Mouse (Mus musculus): Measurements from ENCODE around the gene Plvap.

Gene Plvap

DNA sequence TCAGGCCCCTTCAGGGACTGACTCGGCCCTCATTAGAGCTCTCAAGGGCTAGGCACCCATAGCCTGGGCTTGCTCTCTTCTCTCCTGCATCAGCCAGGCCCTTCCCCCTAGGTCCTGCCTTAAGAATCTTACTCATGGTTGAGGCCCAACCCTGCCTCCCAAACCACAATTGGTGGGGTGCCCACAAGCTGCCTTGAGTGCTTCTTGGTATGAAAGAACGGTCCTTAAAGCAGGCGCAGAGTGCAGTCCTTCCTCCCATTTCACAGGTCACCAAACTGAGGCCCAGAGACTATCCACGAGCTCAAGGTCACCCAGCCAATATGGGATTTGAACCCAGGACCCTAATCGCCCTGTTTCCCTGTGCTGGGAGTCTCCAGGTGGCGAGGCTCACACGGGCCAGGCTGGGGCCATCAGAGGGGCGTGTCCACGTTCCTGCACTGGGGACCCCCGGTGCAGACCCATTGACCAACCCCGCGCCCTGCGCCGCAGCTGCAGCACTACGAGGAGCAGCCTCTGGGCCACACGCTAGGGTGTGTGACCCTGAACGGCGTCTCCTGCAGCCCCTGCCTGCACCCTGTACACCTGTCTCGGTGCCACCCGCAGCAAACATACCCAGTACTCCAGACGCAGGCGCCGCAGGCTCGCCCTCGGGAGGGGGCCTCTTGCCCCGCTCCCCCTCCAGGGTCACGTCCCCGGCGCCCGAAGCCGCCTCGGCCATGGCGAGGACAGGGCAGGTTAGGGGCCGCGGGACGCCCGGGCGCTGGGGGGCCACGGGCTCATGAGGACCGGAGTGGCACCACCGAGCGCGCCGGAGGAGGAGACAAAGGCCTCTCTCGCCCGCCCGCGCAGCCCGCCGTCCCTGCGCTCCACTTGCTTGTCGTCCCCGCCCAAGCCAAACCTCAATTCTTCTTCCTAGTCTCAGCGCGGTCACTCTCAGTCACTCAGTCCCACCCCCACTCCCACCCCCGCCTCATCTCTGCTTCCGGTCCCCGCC lies 26.1 kb downstream of the Plvap start, which contains the start of gene Ano8:
Gene Ano8 (minus strand): TSS at position 822 of the 994 bp plus-strand sequence.
- DNase-seq: peak; percentile 90

DNA sequence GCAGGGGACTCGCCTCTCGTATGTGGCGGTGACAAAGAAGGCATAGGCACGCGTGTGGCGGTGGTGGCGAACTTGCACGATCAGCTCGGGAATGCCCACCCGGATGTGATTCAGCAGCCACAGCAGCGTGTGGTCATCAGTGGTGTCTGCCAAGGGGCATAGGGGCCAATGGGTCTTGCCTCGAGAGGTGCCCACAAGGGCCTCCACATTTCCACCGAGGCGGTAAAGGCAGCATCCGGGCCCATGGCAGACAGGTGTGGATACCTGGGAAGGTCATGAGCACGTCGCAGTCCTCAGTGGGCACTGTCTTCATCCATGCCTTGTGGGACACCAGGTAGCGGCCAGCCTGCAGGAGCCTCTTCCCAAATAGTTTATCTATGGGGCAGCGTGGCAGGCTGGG lies 26.8 kb downstream of the Plvap start:
- no peak for DNase-seq

DNA sequence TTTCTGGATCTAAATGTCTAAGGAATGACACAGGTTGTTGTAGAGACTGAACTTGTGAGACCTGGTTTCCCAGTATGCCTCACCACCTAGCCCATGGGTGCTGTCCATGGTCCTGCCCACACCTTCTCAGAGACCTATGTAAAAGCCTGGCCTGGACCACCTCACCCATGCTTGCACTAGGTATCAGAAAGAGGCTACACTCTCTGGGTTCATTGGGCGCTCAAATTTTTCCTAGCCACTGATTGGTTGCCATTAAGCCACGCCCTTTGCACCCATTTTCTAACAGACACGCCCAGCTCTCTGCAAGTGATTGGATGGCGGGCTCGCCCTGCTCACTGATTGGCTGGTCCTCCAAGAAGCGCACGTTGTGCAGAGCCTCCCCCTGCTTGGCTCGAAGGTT lies 27.6 kb downstream of the Plvap start:
- DNase-seq: peak; percentile 73

DNA sequence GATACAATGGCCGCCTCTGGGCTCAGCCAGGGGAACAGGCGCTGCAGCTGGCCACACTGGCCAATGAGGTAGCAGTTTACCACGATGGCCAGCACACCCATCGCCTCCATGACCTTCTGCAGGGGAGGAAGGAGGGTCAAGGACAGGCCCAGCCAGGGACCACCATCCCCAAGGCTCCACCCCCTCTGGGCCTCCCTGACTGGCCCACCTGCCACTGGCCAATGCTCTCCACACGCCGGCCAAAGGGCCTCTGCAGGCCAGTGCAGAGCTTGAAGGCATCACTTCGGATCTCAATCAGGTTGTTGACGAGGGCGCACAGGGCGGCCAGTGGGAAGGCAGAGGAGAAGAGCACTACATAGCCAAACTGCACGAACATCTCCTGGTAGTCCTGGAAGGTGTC lies 32.6 kb downstream of the Plvap start:
- DNase-seq: no peak

DNA sequence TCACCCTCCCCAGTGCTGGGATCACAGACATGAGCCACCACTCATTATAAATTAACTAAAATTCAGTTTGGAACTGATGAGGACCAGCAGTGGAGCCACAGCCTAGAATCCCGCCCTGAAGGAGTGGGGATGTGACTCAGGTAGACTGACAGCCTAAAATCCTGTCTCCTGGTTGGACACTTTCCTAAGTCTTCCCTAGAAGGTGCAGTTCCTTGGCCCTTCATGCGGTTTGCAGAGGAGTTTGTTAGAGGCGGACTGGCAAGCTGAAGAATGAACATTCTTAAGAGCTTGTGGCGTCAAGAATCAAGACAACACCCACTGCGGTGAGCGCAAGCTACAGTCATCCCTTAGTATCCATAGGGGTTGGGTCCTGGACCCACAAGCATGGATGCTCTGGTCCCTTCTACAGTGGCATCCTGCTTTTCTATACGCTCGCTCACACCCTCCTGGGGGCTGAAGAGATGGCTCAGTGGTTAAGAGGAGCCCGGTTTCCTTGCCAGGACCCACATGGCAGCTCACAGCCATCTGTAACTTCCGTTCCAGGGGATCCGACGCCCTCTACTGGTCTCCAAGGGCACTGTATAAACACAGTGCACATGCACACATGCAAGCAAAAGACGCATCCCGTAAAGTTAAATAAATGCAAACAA lies 34.2 kb downstream of the Plvap start:
- no peak for DNase-seq

DNA sequence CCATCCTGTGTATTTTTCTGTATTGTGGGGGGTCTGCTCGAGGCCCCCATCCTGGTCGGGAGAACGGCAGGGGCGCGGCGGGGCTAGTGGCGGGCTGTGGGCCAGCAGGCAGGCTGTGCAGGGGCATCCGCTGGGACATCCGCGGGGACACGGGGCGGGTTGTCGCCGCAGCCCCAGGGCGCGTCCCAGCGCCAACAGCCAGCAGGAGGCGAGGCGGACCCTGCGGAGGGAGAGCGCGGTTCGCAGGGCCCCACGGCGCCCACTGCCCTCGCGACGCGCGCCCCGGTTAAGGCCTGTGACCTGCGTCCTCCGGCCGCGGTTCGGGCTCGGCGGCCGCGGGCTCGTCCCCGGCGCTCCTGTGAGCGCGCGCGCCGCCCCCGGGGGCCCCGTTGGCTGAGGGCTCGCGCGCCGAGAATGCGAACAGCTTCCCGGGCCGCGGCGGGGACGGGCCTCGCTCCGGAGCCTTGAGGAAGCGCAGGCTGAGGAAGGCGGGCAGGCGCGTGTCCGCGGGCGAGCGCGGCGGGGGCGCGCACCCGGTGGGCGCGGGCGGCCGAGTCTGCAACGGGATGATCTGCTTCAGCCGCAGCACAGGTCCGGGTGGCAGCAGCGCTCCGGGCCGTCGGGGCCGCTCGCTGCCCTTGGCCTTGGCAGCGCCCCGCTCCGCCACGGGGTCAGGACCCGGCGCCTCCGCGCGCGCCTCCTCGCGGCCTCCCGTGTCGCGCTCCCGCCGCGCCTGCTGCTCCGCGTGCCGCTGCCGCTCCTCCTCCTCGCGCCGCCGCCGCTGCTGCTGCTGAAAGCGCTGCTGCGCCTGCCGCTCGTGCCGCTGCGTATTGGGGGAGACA lies 35.2 kb downstream of the Plvap start:
- peak; percentile 90 for DNase-seq

DNA sequence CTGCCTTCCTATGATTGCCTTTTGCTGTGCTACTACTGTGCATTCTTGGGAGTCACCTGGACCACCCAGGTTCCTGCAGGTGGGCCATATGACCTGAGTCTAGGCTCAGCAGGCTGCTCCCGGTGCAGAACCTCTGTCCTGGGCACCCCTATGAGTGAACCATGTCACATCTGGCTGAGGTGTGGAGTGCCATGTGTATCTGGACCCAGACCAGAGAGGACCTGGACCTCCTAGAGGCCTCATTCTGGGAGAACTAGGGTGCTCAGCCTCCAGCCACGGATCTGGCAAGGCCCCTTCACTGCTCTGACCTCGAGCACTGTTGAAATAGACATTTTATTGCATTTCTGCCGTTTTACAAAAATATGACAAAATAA lies 35.9 kb downstream of the Plvap start:
- no peak for DNase-seq

DNA sequence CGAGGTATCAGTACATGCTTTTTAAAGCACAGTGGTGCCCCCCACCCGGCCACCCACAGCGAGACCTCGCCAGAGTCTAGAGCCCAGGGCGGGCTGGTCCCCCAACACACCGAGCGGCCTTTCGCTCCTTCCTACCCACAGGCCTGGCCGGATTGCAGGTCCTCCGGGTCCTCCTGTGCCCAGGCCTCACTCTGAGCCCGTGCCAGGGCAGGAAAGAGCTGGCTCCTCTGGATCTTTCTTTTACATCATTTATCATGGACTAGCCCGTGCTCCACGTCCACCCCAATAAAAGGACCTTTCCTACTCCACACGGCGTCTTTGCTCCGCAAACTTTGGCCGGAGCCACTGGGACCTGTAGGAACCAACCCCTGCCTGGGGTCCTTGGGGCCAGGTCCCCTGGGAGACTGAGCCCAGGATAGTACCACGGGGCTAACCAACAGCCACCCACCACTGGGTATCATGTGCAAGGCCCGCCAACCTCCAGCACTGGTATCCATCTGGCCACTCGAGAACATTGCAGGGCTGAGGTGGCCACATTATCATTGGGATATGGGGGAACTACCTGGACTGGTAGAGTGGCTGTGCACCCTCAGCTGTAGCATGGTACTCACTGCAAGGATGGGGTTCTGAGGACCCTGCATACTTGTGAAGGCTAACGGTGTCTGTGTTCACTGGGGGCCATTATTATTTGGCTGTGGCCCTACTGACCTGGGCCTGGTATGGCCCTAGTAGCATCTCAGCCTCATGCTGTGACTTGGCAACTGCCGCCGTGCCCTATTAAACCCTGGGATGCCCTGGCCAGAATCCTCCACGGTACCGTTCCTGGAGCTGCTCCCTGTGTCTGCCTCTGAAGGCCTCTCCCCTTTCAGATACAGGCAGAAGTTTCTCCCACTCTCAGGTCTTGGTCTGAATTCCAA lies 36.5 kb downstream of the Plvap start:
- no peak for DNase-seq

DNA sequence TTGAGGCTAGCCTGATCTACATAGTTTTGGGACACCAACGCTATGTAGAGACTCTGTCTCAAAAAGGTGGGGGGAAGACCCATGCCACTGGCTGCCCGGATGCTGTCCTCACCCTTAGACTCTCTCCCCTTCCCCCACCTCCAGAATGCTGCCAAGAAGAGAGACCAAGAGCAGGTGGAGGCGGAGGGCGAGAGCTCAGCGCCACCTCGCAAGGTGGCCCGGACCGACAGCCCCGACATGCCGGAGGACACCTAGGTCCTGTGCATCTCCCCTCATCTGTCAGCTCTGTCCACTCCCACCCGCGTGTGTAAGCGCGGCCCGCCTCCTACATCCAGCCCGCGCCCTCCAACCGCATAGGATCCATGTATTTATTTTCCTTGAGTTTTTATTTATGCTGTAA lies 37.2 kb downstream of the Plvap start:
- no peak for DNase-seq

DNA sequence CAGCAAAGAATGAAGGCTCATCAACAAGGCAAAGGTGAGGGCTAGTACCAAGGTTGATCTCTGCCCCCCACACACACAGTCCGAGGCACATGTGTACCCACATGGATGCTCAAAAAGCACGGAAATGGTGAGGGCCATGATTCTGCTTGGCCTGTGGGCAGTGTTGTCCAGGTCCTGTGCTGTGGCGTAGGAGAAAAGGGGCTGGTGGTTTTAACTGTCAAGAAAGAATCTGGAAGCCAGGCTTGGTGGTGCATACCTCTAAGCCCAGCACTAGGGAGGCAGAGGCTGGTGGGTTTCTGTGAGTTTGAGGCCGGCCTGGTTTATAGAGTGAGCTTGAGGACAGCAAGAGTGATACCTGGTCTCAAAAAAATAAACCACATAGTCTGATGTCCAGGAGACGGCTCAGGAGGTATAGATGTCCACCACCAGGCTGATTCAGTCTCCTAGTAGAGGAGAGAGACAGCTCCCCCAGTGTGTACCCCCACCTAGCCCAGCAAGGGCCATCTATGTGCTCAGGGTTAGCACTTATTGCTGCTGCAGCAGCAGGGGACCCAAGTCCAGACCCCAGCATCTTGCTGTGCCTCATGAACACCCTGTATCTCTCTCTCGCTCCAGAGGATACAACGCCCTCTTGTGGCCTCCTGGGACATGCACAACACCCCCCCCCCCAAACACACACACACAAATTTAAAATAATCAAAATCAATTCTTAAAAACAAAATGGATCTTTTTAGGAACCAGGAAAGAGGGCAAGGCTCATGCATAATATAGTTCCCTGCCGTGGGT lies 38.8 kb downstream of the Plvap start:
- DNase-seq: no peak

DNA sequence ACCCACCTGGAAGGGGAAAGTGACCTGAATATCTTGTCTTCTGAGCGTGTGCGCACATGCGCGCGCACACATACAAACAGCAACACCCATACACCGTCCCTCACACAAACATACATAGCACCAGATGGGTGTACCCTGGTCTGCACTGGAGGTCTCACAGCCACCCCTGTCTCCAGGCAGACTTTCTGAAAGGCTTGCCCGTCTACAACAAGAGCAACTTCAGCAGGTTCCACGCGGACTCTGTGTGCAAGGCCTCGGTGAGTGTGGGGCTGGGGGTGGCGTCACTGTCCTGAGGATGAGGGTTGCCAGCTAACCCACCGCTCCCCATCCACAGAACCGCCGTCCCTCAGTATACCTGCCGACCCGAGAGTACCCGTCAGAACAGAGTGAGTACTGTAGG lies 39.7 kb downstream of the Plvap start:
- no peak for DNase-seq

DNA sequence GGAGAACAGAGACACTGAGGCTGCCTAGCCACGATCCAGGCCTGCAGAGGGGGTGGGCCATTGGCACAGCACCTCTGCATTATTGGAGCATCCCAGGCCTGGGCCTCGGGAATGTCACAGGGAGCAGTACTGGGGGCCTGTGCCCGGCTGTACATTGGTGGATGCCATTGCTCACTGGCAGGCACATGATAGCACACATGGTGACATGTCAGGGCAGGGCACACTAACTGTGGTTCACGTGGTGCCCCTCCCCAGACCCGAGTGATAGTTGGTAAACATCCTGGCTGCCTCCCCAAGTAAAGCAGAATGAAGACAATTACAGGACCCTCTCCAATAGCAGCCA lies 40.7 kb downstream of the Plvap start:
- DNase-seq: no peak

DNA sequence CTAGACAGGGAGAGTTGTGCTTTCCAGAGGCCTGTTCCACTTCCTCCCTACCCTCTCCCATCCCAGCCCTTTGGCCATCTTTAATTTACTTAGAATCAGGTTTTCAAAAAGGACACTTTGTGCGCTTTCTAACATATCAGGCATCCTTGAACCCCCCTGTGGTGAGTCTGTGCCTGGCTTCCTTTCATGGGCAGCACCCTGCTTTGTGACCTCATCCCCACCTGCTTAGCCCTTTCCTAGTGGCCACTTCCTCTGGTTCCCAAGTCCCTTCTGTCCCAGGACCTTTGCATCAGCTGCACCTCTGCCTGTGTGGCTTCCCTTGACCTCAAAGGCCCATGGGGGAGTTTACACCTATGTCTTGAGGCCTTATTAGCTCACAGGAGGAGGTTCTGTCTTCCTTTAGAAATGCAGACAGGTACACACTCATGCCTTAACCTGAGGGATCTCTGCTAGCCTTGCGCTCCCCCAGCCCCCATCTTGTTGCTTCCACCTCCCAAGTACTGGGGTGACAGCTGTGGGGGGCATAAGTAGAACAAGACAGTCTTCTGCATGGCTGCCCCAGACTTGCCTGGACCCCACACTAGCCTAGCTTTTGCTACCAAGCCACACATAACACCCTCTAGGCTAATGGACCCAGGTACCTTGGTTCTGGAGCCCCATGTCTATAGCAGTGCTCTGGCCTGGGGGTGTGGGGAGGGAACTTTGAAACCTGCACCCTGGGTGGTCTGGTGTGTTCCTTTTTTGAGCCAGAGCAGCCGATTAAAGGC lies 41.2 kb downstream of the Plvap start:
- DNase-seq: no peak

DNA sequence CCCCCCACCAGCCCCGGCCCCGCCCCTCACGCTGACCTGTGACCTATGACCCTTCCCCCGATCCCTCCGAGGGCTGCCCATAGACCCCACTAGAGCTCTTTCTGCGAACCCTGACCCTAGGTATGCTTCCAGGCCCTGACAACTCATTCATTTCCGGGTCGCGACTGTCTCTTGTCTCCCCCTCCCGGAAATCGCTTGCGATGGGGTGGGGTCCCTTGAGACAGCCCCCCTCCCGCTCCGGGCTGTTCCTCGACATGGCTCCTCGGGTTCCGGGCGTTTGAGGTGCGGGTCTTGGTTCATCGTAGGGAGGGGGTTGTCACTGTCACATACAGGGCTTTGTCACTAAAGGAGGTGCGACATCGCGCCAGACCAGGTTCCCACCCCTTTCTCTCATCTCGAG lies 42.1 kb downstream of the Plvap start:
- DNase-seq: peak; percentile 61

DNA sequence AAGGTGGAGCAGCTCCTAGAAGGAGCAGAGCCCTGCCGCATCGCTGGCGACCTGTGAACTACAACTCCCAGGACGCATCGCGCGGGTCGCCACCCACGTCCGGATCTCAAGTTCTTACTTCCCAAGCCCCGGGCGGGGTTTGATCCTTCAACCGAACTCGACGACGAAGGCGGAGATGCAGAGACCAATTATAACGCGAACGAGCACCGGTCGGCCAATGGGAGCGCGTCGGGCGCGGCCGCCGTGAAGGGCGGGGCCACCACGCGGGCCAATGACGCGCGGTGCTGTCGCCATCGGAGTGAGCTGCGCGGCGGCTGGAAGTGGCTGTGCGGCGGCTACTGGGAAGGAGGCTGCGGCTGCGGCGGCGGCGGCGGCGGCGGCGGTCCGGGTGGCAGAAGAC lies 42.6 kb downstream of the Plvap start, which contains the start of gene Dda1:
Gene Dda1 (plus strand): TSS at position 284 of the 400 bp plus-strand sequence.
- peak; percentile 99 for DNase-seq

DNA sequence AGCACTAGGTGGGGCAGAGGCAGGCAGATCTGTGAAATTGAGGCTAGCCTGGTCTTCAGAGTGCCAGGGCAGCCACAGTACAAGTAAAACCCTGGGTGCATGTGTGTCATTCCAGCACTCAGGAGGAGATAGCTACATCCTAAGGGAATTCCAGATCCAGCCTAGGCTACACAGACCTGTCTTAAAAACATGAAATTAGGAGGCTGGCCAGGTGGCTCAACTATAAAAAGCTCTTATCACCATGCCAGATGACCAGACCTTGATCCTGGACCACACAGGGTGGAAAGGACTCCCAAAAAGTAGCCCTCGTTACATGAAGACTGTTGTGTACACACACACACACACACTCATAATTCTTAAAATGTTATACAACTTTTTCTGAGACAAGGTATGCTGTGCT lies 43.6 kb downstream of the Plvap start:
- DNase-seq: no peak

DNA sequence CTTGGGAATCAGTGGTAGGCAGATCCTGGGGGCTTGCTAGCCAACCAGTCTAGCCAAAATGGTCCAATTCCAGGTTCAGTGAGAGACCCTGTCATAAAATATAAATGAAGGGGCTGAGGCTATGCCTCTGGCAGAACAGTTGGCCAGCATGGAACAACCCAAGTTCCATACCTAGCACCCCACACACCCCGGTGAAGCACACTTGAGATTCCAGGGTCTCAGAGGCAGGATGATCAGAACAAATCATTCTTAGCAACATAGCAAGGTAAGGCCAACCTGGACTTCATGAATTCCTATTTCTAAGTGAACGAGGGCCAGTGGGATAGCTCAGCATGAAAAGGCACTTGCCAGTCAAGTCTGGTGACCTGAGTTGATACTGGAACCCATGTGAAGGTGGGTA lies 44.4 kb downstream of the Plvap start:
- DNase-seq: no peak

DNA sequence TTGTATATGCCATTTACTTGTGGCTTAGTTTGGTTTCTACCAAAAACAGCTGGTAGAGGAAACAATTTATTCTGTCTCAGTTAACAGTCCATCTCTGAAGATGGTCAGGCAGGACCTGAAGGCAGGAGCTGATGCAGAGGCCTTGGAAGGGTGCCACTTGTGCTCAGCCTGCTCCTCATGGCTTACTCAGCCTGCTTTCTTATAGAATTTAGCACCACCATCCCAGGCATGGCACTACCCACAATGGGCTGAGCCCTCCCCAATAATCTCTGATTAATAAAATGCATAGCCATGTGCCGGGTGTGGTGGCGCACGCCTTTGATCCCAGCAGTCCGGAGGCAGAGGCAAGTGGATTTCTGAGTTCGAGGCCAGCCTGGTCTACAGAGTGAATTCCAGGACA lies 45.4 kb downstream of the Plvap start:
- DNase-seq: no peak

DNA sequence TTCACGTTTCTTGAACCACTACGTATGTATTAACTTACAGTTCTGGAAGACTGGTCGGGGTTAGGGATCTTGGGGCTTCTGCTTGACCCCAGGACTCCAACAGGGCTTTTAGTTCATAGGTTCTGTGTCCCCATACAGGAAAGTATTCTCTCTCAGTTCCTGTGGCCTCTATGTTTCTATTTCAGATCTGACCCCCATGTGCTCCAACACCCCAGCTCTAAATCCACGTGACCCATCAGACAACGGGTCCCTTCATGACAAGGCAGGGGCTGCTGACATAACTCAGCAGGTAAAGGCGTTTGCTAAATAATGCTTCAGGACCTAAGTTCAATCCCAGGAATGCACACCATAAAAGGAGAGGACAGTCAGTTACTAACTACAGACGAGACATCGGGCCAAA lies 45.8 kb downstream of the Plvap start:
- no peak for DNase-seq
